Mouse (Mus musculus) lung, embryonic 14.5 days (tissue): ENCODE data around the gene Prkd3. TPM values are rescaled to one million over a fixed set of nuclear protein-coding genes. Genes with fewer than 3 reads are reported as not detected.

ENCODE experiments used
- ATAC-seq: fragments of 200-750 bp; cut with Nextera tagmentation; 2 replicates; pipeline ENCODE4 v1.8.0; 2017; ENCODE audit warnings: mild to moderate bottlenecking, moderate TSS enrichment, moderate library complexity; ENCODE audit not compliant: insufficient read depth
- DNase-seq: peaks from one replicate; pipeline ENCODE4 v3.0.0-alpha.2; 2015
- H3K27ac ChIP-seq: fragments of 300-500 bp; sonication (generic); 2 replicates; pipeline ENCODE4 v1.5.1; 2014; ENCODE audit warnings: low read depth, mild to moderate bottlenecking, moderate library complexity
- H3K27me3 ChIP-seq: fragments of 300-500 bp; sonication (generic); 2 replicates; pipeline ENCODE4 v1.6.1; 2014; ENCODE audit warnings: low read length, control low read depth; ENCODE audit not compliant: insufficient read depth
- H3K36me3 ChIP-seq: fragments of 300-500 bp; sonication (generic); 2 replicates; pipeline ENCODE4 v1.6.1; 2014; ENCODE audit warnings: control low read depth; ENCODE audit not compliant: insufficient read depth
- H3K4me1 ChIP-seq: fragments of 300-500 bp; sonication (generic); 2 replicates; pipeline ENCODE4 v1.6.1; 2014; ENCODE audit warnings: antibody characterized with exemption, control low read depth; ENCODE audit not compliant: insufficient read depth
- H3K4me2 ChIP-seq: fragments of 300-500 bp; sonication (generic); 2 replicates; pipeline ENCODE4 v1.6.1; 2014; ENCODE audit warnings: mild to moderate bottlenecking
- H3K4me3 ChIP-seq: fragments of 300-500 bp; sonication (generic); 2 replicates; pipeline ENCODE4 v1.5.1; 2014; ENCODE audit warnings: low read depth, low read length
- H3K9ac ChIP-seq: fragments of 300-500 bp; sonication (generic); 2 replicates; pipeline ENCODE4 v1.6.1; 2014
- H3K9me3 ChIP-seq: fragments of 300-500 bp; sonication (generic); 2 replicates; pipeline ENCODE4 v1.6.1; 2016; ENCODE audit warnings: low read depth, low read length, control low read depth
- CTCF ChIP-seq: IDR thresholded peaks from 2 replicates; pipeline ENCODE4 v1.5.1; 2016; ENCODE audit warnings: antibody characterized with exemption, low read depth
- WGBS: fragments of 180-500 bp; shearing (Covaris S2); extraction: QIAGEN DNeasy Blood & Tissue Kit; methylation state at CpG from one replicate; pipeline ENCODE4 v1.1.7; 2014; 5-methylcytosine and 5-hydroxymethylcytosine counted together
- polyA plus RNA-seq: library from polyadenylated mRNA; unstranded; fragments of >200 nt; fragmentation: Nextera tagmentation; extraction: Ambion mirVana; gene quantifications from 2 replicates; pipeline ENCODE4 v1.2.1, GENCODE M21; 2014

Gene Prkd3
- polyA plus RNA-seq, 1 experiment from 2014 or later, result 52.4 TPM

DNA sequence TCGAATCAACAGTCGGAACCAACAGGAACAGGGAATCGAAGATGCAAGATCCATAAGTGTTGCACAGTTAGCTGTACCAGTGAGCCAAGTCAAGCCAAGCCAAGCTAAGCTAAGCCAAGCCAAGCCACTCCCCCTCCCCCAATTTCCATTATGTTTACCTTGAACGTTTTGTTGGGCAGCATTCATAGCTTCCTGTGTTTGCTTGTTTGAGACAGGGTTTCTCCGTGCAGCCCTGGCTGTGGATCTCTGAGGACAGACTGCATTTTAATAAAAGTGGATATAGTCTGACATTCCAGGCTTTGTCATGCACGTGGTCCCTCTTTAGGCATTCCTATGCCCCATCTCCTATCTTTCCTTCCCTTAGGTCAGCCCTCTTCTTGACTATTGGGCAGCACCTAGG, 104.8 kb downstream of the Prkd3 start:
- no peaks in the 10 kb centered on the region for H3K9me3 ChIP-seq
- peak overlapping the region; percentile 87 for H3K4me2 ChIP-seq
- ATAC-seq (peak; percentile 7; the same call in 1 of the 2 replicates), DNase-seq (peak; percentile 46)
- peak overlapping the region; percentile 91 for H3K27ac ChIP-seq
- 52% methylated on average over 6 of the region's 6 CpGs for WGBS
- no peaks in the 10 kb centered on the region for H3K4me1 ChIP-seq
- H3K4me3 ChIP-seq, result peak overlapping the region; percentile 67
- H3K36me3 ChIP-seq, result peaks cover 27% of the 10 kb centered on the region
- TF ChIP-seq CTCF, result no peak
- no peaks in the 10 kb centered on the region for H3K27me3 ChIP-seq
- H3K9ac ChIP-seq, result peak overlapping the region; percentile 82

DNA sequence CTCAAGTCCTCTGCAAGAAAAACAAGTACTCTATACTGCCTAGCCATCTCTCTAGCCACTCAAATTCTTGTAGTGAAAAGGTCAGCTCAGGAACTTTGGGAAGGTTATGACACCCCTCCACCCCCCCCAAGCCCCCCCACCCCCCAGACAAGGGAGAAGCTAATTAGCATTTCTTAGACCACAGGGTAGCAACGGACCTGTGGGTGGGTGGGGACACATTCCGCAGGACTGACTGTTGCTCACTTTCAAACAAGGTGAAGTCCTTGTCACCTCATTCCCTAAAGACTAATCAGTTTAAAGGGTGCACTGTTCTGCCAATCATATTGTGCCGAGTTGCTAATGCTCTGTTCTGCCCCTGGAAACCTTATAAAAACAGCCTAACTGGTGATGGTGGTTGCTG, 106.7 kb downstream of the Prkd3 start:
- no peak for DNase-seq

DNA sequence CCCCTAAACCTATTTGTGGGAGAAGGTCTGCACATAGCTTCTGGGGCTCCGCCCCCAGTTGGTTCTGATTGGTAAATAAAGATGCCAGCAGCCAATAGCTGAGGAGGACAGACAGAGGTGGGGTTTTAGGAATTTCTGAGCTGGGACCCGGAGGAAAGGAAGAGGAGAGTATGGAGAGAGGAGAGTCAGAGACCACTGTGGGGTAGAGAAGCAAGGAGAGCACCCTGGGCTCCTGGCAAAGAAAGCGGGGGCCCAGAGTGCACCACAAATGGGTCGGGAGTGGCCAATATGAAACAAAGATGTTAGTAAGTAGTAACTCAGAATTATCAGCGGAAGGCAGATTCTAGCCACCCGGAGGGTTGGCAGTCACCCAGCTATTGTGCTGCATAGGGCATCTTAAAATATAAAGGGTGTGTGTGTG, 107.7 kb downstream of the Prkd3 start:
- no peaks in the 10 kb centered on the region for H3K4me1 ChIP-seq
- ATAC-seq (peak; percentile 54), DNase-seq (peak; percentile 75)
- WGBS, result 29% methylated on average over 6 of the region's 6 CpGs
- H3K4me3 ChIP-seq, result peak overlapping the region; percentile 32
- H3K9me3 ChIP-seq, result no peaks in the 10 kb centered on the region
- H3K9ac ChIP-seq, result peak overlapping the region; percentile 39; the same call in 1 of the 2 replicates
- H3K27ac ChIP-seq, result no peak overlapping the region
- no peaks in the 10 kb centered on the region for H3K27me3 ChIP-seq
- no peak for TF ChIP-seq CTCF
- H3K4me2 ChIP-seq, result peak overlapping the region; percentile 57
- 0 out of 2 replicates have a peak, but pooled peaks cover 1% of the 10 kb centered on the region for H3K36me3 ChIP-seq

More for the DNA sequence above, 106.7 kb downstream of the Prkd3 start:
- H3K27ac ChIP-seq, result no peak overlapping the region
- no peaks in the 10 kb centered on the region for H3K27me3 ChIP-seq
- no peak overlapping the region for H3K4me2 ChIP-seq
- ATAC-seq, result no peak
- no peaks in the 10 kb centered on the region for H3K9me3 ChIP-seq
- no peak overlapping the region for H3K9ac ChIP-seq
- H3K4me1 ChIP-seq, result no peaks in the 10 kb centered on the region
- peaks cover 10% of the 10 kb centered on the region; the same call in 1 of the 2 replicates for H3K36me3 ChIP-seq
- WGBS, result 76% methylated on average over 3 of the region's 3 CpGs
- TF ChIP-seq CTCF, result no peak
- H3K4me3 ChIP-seq, result no peak overlapping the region

DNA sequence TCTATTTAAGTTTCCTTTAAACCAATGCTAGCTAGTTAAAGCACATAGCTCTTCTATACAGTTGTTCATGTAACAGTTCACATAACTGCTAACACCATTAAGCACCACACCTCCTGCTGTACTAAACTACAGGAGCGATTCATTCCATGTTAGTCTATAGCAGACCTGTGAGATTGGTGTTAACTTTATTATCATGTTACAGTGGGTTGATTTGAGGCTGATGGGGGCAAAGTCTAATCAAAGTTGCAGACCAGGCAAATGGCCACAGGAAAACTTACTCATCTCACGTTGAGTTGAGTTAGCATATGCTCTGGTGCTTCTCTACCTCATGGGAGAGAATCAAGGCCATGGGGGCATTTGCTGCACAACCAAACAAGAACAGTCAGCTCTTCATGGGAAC, 111.2 kb downstream of the Prkd3 start:
- H3K27ac ChIP-seq, result no peak overlapping the region
- no peak overlapping the region for H3K4me2 ChIP-seq
- no peaks in the 10 kb centered on the region for H3K9me3 ChIP-seq
- no peak overlapping the region for H3K4me3 ChIP-seq
- DNase-seq (no peak), ATAC-seq (no peak)
- no peaks in the 10 kb centered on the region for H3K4me1 ChIP-seq
- no peaks in the 10 kb centered on the region for H3K27me3 ChIP-seq
- no peak overlapping the region for H3K9ac ChIP-seq
- TF ChIP-seq CTCF, result no peak
- H3K36me3 ChIP-seq, result no peaks in the 10 kb centered on the region
- 76% methylated on average over 2 of the region's 2 CpGs for WGBS

DNA sequence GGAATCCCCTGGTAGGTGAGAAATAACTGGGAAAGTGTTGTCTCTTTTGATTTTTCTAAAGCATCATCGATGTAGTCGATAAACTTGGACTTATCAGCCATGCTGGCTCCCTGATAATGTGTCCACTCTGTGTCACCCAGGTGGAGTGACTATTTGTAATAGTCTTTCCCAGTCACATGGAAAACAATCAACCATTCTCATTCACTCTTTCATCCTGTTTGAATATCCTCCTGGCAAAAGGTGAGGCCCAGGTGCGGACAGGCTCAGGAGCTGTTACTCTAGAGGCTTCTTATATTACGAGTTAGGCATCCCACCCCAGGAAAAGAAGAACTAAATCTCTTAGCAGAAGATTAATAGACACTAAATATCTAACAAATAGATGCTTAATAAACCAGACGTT, 113.7 kb downstream of the Prkd3 start, which contains the start of gene Sult6b1:
TSS of gene Sult6b1 (minus strand) at position 101 of the 400 bp plus-strand sequence.
- WGBS, result 78% methylated on average over 5 of the region's 5 CpGs
- no peaks in the 10 kb centered on the region for H3K4me1 ChIP-seq
- H3K4me3 ChIP-seq, result no peak within 1 kb of the TSS
- ATAC-seq (no peak), DNase-seq (no peak)
- no peaks in the 10 kb centered on the region for H3K27me3 ChIP-seq
- H3K9ac ChIP-seq, result no peak within 1 kb of the TSS
- H3K9me3 ChIP-seq, result no peaks in the 10 kb centered on the region
- no peak within 1 kb of the TSS for H3K27ac ChIP-seq
- TF ChIP-seq CTCF, result no peak
- H3K36me3 ChIP-seq, result no peaks in the 10 kb centered on the region
- H3K4me2 ChIP-seq, result no peak within 1 kb of the TSS

DNA sequence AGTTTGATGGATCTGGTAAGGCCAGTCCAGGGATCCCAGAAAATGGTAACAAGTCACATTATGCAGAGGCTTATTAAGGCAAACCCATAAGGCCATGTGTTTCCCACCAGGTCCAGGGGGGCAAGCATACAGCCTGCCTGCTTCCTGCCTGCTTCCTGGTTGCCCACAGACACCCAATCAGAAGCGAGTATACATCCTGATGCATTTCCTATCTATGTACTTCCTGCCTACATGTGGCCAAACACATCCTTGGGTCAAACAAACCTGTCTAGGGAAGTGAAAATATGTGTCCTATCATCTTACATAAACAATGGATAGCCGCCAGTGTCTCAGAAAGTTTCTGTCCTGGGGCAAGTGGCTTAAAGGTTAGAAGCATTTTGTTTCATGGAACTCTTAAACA, 117.5 kb downstream of the Prkd3 start:
- WGBS, result 62% methylated on average over 2 of the region's 2 CpGs
- Histone ChIP-seq H3K4me1 (no peaks in the 10 kb centered on the region), H3K27me3 (no peaks in the 10 kb centered on the region), H3K9me3 (no peaks in the 10 kb centered on the region), H3K36me3 (no peaks in the 10 kb centered on the region), H3K27ac (no peak overlapping the region), H3K4me2 (no peak overlapping the region), H3K4me3 (no peak overlapping the region), H3K9ac (no peak overlapping the region)
- peak; percentile 16 for DNase-seq
- no peak for ATAC-seq
- TF ChIP-seq CTCF, result no peak

Other genes with a start within 250 kb of the Prkd3 start
- 12.3 and 15.0 TPM in 2 replicates for gene Heatr5b, start 185.5 kb downstream of the Prkd3 start, polyA plus RNA-seq
- 35.6 and 36.0 TPM in 2 replicates for gene Gpatch11, start 185.2 kb downstream of the Prkd3 start, polyA plus RNA-seq
- 8.4 and 9.2 TPM in 2 replicates for gene Eif2ak2, start 138.2 kb downstream of the Prkd3 start, polyA plus RNA-seq
- 0.16 and 0.17 TPM in 2 replicates for gene Sult6b1, start 113.8 kb downstream of the Prkd3 start, polyA plus RNA-seq
- gene Cebpzos, start 104.3 kb downstream of the Prkd3 start, polyA plus RNA-seq, result 77.4 and 85.6 TPM in 2 replicates
- gene Cebpz, start 83.8 kb downstream of the Prkd3 start, polyA plus RNA-seq, result 56.6 and 61.2 TPM in 2 replicates
- 57.6 and 59.3 TPM in 2 replicates for gene Ndufaf7, start 83.7 kb downstream of the Prkd3 start, polyA plus RNA-seq
- 8.0 and 8.9 TPM in 2 replicates for gene Qpct, start 31.1 kb upstream of the Prkd3 start, polyA plus RNA-seq